Mouse (Mus musculus) limb, embryonic 10.5 days (tissue): ENCODE measurements around the gene Atraid. TPM values are rescaled to one million over a fixed set of nuclear protein-coding genes. Genes with fewer than 3 reads are reported as not detected.

Experiments used
- DNase-seq: peaks from one replicate; pipeline ENCODE4 v3.0.0-alpha.2; 2017; ENCODE audit warnings: low spot score
- H3K27ac ChIP-seq: fragments of 300-500 bp; sonication (generic); 2 replicates; pipeline ENCODE4 v1.5.1; 2016; ENCODE audit warnings: mild to moderate bottlenecking
- H3K27me3 ChIP-seq: fragments of 300-500 bp; sonication (generic); 2 replicates; pipeline ENCODE4 v1.6.1; 2016; ENCODE audit warnings: low read depth, mild to moderate bottlenecking; ENCODE audit not compliant: poor library complexity, severe bottlenecking
- H3K36me3 ChIP-seq: fragments of 300-500 bp; sonication (generic); 2 replicates; pipeline ENCODE4 v1.6.1; 2016; ENCODE audit warnings: mild to moderate bottlenecking, moderate library complexity
- H3K4me1 ChIP-seq: fragments of 300-500 bp; sonication (generic); 2 replicates; pipeline ENCODE4 v1.6.1; 2016
- H3K4me3 ChIP-seq: fragments of 300-500 bp; sonication (generic); 2 replicates; pipeline ENCODE4 v1.5.1; 2016; ENCODE audit warnings: mild to moderate bottlenecking, moderate library complexity
- H3K9me3 ChIP-seq: fragments of 300-500 bp; sonication (generic); replicated peaks from 2 replicates; pipeline ENCODE4 v1.6.1; 2016; ENCODE audit warnings: mild to moderate bottlenecking
- WGBS: fragments of 180-500 bp; shearing (Covaris S2); methylation state at CpG from one replicate; pipeline ENCODE4 v1.1.7; 2016; 5-methylcytosine and 5-hydroxymethylcytosine counted together
- polyA plus RNA-seq: library from polyadenylated mRNA; unstranded; fragments of >200 nt; fragmentation: Nextera tagmentation; extraction: Ambion mirVana; gene quantifications from 2 replicates; pipeline ENCODE4 v1.2.1, GENCODE M21; 2016

Atraid gene
- polyA plus RNA-seq, 1 experiment from 2014 or later, result 69.7 TPM

GRCm38 (mm10) chr5:31092231-31092975 is 44.3 kb downstream of the Atraid start:
- H3K9me3 ChIP-seq, result no peaks in the 10 kb centered on the region
- 2% methylated on average over 51 of the region's 53 CpGs for WGBS
- no peak for DNase-seq
- H3K36me3 ChIP-seq, result no peaks in the 10 kb centered on the region
- peak overlapping the region; percentile 21 for H3K27ac ChIP-seq
- H3K4me1 ChIP-seq, result peaks cover 36% of the 10 kb centered on the region
- peak overlapping the region; percentile 47 for H3K4me3 ChIP-seq
- peaks cover 100% of the 10 kb centered on the region for H3K27me3 ChIP-seq

DNA sequence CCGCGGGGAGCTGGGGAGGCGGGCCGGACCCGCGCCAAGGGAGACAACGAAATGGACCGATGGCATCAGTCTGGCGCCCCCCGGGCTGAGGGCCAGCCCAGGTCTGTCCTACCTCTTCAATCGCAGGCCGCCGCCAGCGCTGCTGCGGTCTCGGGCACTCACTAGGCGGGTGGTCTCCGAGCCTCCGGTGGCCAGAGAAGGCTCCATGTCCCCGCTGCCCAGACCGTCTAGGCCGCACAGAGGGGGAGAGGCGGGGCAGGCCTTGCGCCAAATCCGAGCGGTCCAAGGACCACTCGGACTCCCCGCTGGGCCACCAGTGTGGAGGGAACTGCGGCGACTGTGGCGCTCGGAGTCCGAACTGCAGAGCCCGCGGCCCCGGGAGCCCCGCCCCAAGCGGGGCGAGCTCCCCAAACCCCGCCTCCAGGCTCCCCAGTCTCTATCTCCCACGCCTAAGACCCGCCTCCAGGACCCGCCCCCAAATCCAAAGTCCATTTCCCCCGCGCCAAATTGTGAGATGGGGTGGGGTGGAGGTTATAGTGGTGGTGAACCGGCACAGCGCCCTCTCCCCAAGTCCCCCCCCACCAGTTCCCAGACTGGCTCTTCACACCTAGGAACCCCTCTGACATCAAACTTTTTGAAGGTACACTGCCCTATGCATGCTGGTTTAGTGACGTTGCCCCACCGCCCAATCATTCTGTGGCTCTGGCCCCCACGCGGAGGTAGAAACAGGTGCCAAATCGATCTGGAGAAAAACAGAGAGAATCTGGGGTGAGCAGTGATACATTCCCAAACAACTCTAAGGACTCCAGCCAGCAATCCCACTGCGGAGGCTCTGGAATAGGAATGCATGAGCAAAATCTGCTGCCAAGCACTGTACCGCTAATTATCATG is 45.3 kb downstream of the Atraid start:
- Histone ChIP-seq H3K27ac (peak overlapping the region; percentile 21; the same call in 1 of the 2 replicates), H3K27me3 (peaks cover 100% of the 10 kb centered on the region), H3K4me3 (peak overlapping the region; percentile 47), H3K4me1 (peaks cover 36% of the 10 kb centered on the region), H3K9me3 (no peaks in the 10 kb centered on the region), H3K36me3 (no peaks in the 10 kb centered on the region)
- peak; percentile 64 for DNase-seq
- under 1% methylated on average over 54 of the region's 54 CpGs for WGBS

- Histone ChIP-seq H3K36me3 (no peaks in the 10 kb centered on the region), H3K27ac (no peak overlapping the region), H3K27me3 (peaks cover 99% of the 10 kb centered on the region), H3K9me3 (no peaks in the 10 kb centered on the region), H3K4me1 (peaks cover 36% of the 10 kb centered on the region), H3K4me3 (peak overlapping the region; percentile 47)
- peak; percentile 72 for DNase-seq
- WGBS, result 2% methylated on average over 28 of the region's 29 CpGs
Measured at GRCm38 (mm10) chr5:31094100-31094798, 46.1 kb downstream of the Atraid start.

DNA sequence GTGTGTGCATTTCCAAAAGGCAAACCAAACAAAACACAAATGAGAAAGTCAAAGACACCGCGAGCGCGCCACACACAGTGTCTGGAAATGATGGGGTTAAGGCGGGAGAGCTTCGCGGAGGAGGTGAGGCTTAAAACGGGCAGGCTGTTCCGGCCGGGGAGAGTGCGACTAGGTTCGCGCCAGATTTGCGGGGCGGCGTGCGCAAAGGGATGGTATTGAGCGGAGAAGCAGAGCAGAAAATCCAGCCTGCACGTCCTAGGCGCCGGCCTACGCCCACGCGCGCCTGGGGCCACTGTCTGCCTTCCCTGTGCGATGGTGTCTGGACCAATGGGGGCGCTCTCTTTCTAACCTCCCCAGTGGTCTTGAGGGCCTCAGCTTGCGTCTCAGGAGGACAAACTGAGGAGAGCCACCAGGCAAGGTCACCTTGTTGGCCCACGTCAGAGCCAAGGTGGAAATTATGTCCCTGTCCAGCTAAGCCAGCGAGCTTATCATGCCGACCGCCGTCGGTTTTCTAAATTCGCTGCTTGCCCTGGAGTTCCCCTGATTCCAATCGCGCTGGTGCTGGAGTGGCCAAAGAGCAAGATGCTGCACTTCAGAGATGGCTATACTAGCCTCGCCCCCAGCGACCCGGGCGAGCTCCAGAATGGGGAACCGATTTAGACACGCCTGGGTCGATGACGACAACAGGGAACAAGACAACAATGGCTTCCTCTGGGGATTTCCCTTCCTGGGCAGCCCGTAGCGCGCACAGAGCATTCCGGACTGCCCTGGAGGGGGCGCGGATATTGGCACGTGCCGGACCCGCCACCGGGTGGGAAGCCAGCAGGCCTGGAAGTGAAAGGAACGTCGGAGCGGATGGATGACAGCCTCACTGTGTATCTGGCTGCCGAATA is 46.9 kb downstream of the Atraid start:
- peaks cover 94% of the 10 kb centered on the region for H3K27me3 ChIP-seq
- H3K9me3 ChIP-seq, result no peaks in the 10 kb centered on the region
- H3K4me3 ChIP-seq, result peak overlapping the region; percentile 47
- DNase-seq, result peak; percentile 58
- 1% methylated on average over 59 of the region's 59 CpGs for WGBS
- H3K4me1 ChIP-seq, result peaks cover 36% of the 10 kb centered on the region
- H3K27ac ChIP-seq, result no peak overlapping the region
- H3K36me3 ChIP-seq, result no peaks in the 10 kb centered on the region

- no peak overlapping the region for H3K27ac ChIP-seq
- H3K27me3 ChIP-seq, result peaks cover 86% of the 10 kb centered on the region
- H3K4me3 ChIP-seq, result peak overlapping the region; percentile 47
- H3K36me3 ChIP-seq, result no peaks in the 10 kb centered on the region
- WGBS, result 26% methylated on average over 11 of the region's 11 CpGs
- no peaks in the 10 kb centered on the region for H3K9me3 ChIP-seq
- DNase-seq, result no peak
- H3K4me1 ChIP-seq, result peaks cover 36% of the 10 kb centered on the region
Measured at GRCm38 (mm10) chr5:31095711-31096480, 47.8 kb downstream of the Atraid start.

Other genes starting within 250 kb of the Atraid start
- gene Mapre3, start 233.7 kb upstream of the Atraid start, polyA plus RNA-seq, result 12.2 and 17.0 TPM in 2 replicates
- gene Tmem214, start 180.3 kb upstream of the Atraid start, polyA plus RNA-seq, result 68.7 and 82.4 TPM in 2 replicates
- gene Agbl5, start 159.6 kb upstream of the Atraid start, polyA plus RNA-seq, result 20.4 and 29.9 TPM in 2 replicates
- 403 and 414 TPM in 2 replicates for gene Ost4, start 140.5 kb upstream of the Atraid start, polyA plus RNA-seq
- gene Emilin1, start 134.9 kb upstream of the Atraid start, polyA plus RNA-seq, result 202 and 241 TPM in 2 replicates
- 7.1 and 7.8 TPM in 2 replicates for gene Khk, start 126.9 kb upstream of the Atraid start, polyA plus RNA-seq
- 1.0 and 2.5 TPM in 2 replicates for gene Cgref1, start 102.7 kb upstream of the Atraid start, polyA plus RNA-seq
- gene Preb, start 88.0 kb upstream of the Atraid start, polyA plus RNA-seq, result 139 and 142 TPM in 2 replicates
- gene Tcf23, start 79.7 kb upstream of the Atraid start, polyA plus RNA-seq, result not detected in 2 replicates
- gene Slc5a6, start 612 bp downstream of the Atraid start, polyA plus RNA-seq, result 10.4 and 10.8 TPM in 2 replicates
- gene Cad, start 6.5 kb downstream of the Atraid start, polyA plus RNA-seq, result 63.1 and 71.3 TPM in 2 replicates
- gene Dnajc5g, start 58.0 kb downstream of the Atraid start, polyA plus RNA-seq, result not detected in 2 replicates
- gene Slc30a3, start 59.9 kb downstream of the Atraid start, polyA plus RNA-seq, result 0.24 and 0.26 TPM in 2 replicates
- 0.23 TPM in 1 of 2 replicates, not detected in the other for gene Trim54, start 68.4 kb downstream of the Atraid start, polyA plus RNA-seq
- not detected in 2 replicates for gene Ucn, start 90.5 kb downstream of the Atraid start, polyA plus RNA-seq
- gene Mpv17, start 105.9 kb downstream of the Atraid start, polyA plus RNA-seq, result 54.2 and 66.0 TPM in 2 replicates
- gene Gm29609, start 131.6 kb downstream of the Atraid start, polyA plus RNA-seq, result 1.0 and 1.3 TPM in 2 replicates
- gene Gtf3c2, start 131.8 kb downstream of the Atraid start, polyA plus RNA-seq, result 120 and 136 TPM in 2 replicates
- 128 and 140 TPM in 2 replicates for gene Snx17, start 144.9 kb downstream of the Atraid start, polyA plus RNA-seq
- 85.7 and 89.6 TPM in 2 replicates for gene Eif2b4, start 145.1 kb downstream of the Atraid start, polyA plus RNA-seq
- 11.8 and 11.9 TPM in 2 replicates for gene Zfp513, start 154.0 kb downstream of the Atraid start, polyA plus RNA-seq
- 189 and 210 TPM in 2 replicates for gene Ppm1g, start 172.4 kb downstream of the Atraid start, polyA plus RNA-seq
- gene Nrbp1, start 192.6 kb downstream of the Atraid start, polyA plus RNA-seq, result 118 and 133 TPM in 2 replicates
- gene Gm9970, start 192.9 kb downstream of the Atraid start, polyA plus RNA-seq, result 0.40 and 0.48 TPM in 2 replicates
- gene Krtcap3, start 203.4 kb downstream of the Atraid start, polyA plus RNA-seq, result 18.3 and 26.7 TPM in 2 replicates
- gene Ift172, start 242.8 kb downstream of the Atraid start, polyA plus RNA-seq, result 34.7 and 48.6 TPM in 2 replicates
- gene Fndc4, start 247.8 kb downstream of the Atraid start, polyA plus RNA-seq, result 69.0 and 70.6 TPM in 2 replicates
- gene Gckr, start 249.1 kb downstream of the Atraid start, polyA plus RNA-seq, result 0.31 TPM in 1 of 2 replicates, not detected in the other